Mouse (Mus musculus) midbrain, embryonic 16.5 days (tissue): ENCODE results near the gene Zfyve27. TPM values are rescaled to one million over a fixed set of nuclear protein-coding genes. Genes with fewer than 3 reads are reported as not detected.

Experiments
- ATAC-seq: fragments of 200-750 bp; cut with Nextera tagmentation; 2 replicates; pipeline ENCODE4 v1.8.0; 2017; ENCODE audit warnings: moderate TSS enrichment
- H3K27ac ChIP-seq: fragments of 300-500 bp; sonication (generic); 2 replicates; pipeline ENCODE4 v1.5.1; 2014; ENCODE audit warnings: mild to moderate bottlenecking, low read length, mixed read lengths
- H3K27me3 ChIP-seq: fragments of 300-500 bp; sonication (generic); 2 replicates; pipeline ENCODE4 v1.6.1; 2014; ENCODE audit warnings: low read depth, low read length, mixed read lengths; ENCODE audit not compliant: control insufficient read depth, insufficient read depth
- H3K36me3 ChIP-seq: fragments of 300-500 bp; sonication (generic); 2 replicates; pipeline ENCODE4 v1.6.1; 2014; ENCODE audit warnings: mild to moderate bottlenecking, low read length, moderate library complexity, mixed read lengths; ENCODE audit not compliant: control insufficient read depth, insufficient read depth
- H3K4me1 ChIP-seq: fragments of 300-500 bp; sonication (generic); 2 replicates; pipeline ENCODE4 v1.6.1; 2014; ENCODE audit warnings: mild to moderate bottlenecking, low read length, mixed read lengths; ENCODE audit not compliant: control insufficient read depth, insufficient read depth
- H3K4me2 ChIP-seq: fragments of 300-500 bp; sonication (generic); 2 replicates; pipeline ENCODE4 v1.6.1; 2014; ENCODE audit warnings: mild to moderate bottlenecking, low read length, mixed read lengths
- H3K4me3 ChIP-seq: fragments of 300-500 bp; sonication (generic); 2 replicates; pipeline ENCODE4 v1.5.1; 2014; ENCODE audit warnings: low read depth, mild to moderate bottlenecking, low read length, moderate library complexity, mixed read lengths
- H3K9ac ChIP-seq: fragments of 300-500 bp; sonication (generic); 2 replicates; pipeline ENCODE4 v1.6.1; 2014; ENCODE audit warnings: low read depth, low read length, mixed read lengths
- H3K9me3 ChIP-seq: fragments of 300-500 bp; sonication (generic); replicated peaks from 2 replicates; pipeline ENCODE4 v1.6.1; 2014; ENCODE audit warnings: mild to moderate bottlenecking, low read length, mixed read lengths; ENCODE audit not compliant: control insufficient read depth, poor library complexity, severe bottlenecking
- WGBS: fragments of 180-500 bp; shearing (Covaris S2); extraction: QIAGEN DNeasy Blood & Tissue Kit; methylation state at CpG from one replicate; pipeline ENCODE4 v1.1.7; 2014; 5-methylcytosine and 5-hydroxymethylcytosine counted together
- polyA plus RNA-seq: library from polyadenylated mRNA; unstranded; fragments of >200 nt; fragmentation: Nextera tagmentation; extraction: Ambion mirVana; gene quantifications from 2 replicates; pipeline ENCODE4 v1.2.1, GENCODE M21; 2015

Gene Zfyve27
- polyA plus RNA-seq, 1 experiment from 2014 or later: 65.7 TPM

- no peak for ATAC-seq
- peaks cover 9% of the 10 kb centered on the region for H3K27me3 ChIP-seq
- H3K9ac ChIP-seq: no peak overlapping the region
- H3K4me1 ChIP-seq: peaks cover 5% of the 10 kb centered on the region
- no peak overlapping the region for H3K4me3 ChIP-seq
- 2% methylated on average over 12 of the region's 12 CpGs for WGBS
- H3K27ac ChIP-seq: no peak overlapping the region
- H3K36me3 ChIP-seq: no peaks in the 10 kb centered on the region
- H3K4me2 ChIP-seq: peak overlapping the region; percentile 29
- H3K9me3 ChIP-seq: no peaks in the 10 kb centered on the region
Measured at GRCm38 (mm10) chr19:42166130-42166529, 2.4 kb downstream of the Zfyve27 start.

DNA sequence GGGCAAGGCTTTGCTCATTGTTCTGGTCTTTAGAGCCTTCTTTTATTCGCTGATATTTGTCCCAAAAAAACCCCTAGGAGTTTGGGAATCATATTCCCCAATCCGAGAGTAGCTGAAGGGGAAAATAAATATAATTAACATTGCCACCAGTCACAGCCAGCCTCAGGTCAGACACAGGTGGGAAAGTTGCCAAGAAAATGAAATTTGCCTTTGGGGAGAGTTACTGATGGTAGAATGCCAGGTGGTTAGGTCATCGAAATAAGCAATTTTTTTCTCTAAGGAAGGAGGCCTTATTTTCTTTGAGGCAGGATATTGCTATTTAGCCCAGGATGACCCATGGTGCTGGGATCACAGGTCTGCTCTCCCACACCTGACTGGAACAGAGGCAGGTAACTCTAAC is 3.0 kb downstream of the Zfyve27 start:
- WGBS: 56% methylated on average over 3 of the region's 3 CpGs
- ATAC-seq: no peak
- Histone ChIP-seq H3K4me1 (peaks cover 12% of the 10 kb centered on the region), H3K27ac (no peak overlapping the region), H3K4me3 (no peak overlapping the region), H3K9me3 (no peaks in the 10 kb centered on the region), H3K36me3 (no peaks in the 10 kb centered on the region), H3K9ac (no peak overlapping the region), H3K4me2 (no peak overlapping the region), H3K27me3 (peaks cover 9% of the 10 kb centered on the region)

- WGBS: 69% methylated on average over 9 of the region's 9 CpGs
- no peak overlapping the region for H3K4me3 ChIP-seq
- no peak overlapping the region for H3K27ac ChIP-seq
- H3K9ac ChIP-seq: no peak overlapping the region
- no peaks in the 10 kb centered on the region for H3K36me3 ChIP-seq
- H3K4me2 ChIP-seq: no peak overlapping the region
- peaks cover 9% of the 10 kb centered on the region for H3K27me3 ChIP-seq
- peaks cover 17% of the 10 kb centered on the region for H3K4me1 ChIP-seq
- ATAC-seq: no peak
- H3K9me3 ChIP-seq: no peaks in the 10 kb centered on the region
Measured at GRCm38 (mm10) chr19:42167489-42167888, 3.7 kb downstream of the Zfyve27 start.

GRCm38 (mm10) chr19:42169322-42169975 is 5.7 kb downstream of the Zfyve27 start:
- no peak for ATAC-seq
- Histone ChIP-seq H3K27me3 (peaks cover 9% of the 10 kb centered on the region), H3K36me3 (no peaks in the 10 kb centered on the region), H3K4me2 (peak overlapping the region; percentile 71; the same call in 1 of the 2 replicates), H3K27ac (no peak overlapping the region), H3K4me1 (peaks cover 19% of the 10 kb centered on the region), H3K9me3 (no peaks in the 10 kb centered on the region), H3K9ac (no peak overlapping the region), H3K4me3 (no peak overlapping the region)
- 73% methylated on average over 10 of the region's 10 CpGs for WGBS

DNA sequence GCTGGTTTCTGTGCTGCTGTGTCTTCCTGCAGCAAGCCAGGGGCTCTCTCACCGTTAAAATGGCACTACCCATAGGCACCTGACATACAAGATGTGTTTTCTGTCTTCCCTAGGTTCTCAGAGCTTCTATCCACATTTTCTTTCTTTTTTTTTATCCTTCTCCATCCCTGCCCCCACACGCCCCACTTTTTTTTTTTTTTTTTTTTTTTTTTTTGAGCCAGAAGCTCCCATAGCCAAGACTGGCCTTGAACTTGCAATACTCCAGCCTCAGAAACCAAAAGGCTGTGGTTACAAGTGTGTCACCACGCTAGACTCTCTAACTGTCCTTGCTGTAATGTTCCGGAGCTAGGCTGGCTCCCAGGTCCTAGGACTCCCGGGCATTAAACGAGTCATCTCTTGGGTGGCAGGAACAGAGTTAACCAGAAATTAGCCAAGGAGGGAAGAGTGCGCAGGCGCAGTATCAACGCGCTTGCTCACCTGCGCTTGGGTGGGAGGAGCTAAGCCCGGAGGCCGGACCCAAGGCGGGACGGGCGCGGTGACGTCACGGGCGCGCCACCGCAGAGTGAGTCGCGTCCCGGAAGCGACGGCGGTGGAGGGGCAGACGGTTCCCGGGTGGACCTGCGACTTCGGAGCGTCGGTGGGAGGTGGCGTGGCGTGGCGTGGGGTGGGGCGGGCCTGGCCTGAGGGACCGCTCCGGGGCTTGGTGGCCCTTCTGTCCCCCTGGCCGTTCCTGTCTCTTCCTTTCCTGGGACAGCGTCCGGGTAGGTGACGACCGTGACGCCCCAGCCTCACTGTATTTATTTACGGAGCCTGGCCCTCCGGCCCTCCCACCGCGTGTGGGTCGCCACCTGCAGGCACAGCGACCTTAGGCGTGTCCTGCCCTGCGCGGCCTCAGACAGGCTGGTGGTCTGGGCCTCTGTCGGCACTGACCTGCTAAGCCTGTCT is 6.5 kb downstream of the Zfyve27 start:
- Histone ChIP-seq H3K27ac (peak overlapping the region; percentile 54), H3K9me3 (no peaks in the 10 kb centered on the region), H3K4me1 (peaks cover 19% of the 10 kb centered on the region), H3K4me3 (peak overlapping the region; percentile 87), H3K4me2 (peak overlapping the region; percentile 71), H3K27me3 (peaks cover 9% of the 10 kb centered on the region), H3K36me3 (no peaks in the 10 kb centered on the region), H3K9ac (peak overlapping the region; percentile 90)
- WGBS: 2% methylated on average over 40 of the region's 56 CpGs
- peak; percentile 93 for ATAC-seq

DNA sequence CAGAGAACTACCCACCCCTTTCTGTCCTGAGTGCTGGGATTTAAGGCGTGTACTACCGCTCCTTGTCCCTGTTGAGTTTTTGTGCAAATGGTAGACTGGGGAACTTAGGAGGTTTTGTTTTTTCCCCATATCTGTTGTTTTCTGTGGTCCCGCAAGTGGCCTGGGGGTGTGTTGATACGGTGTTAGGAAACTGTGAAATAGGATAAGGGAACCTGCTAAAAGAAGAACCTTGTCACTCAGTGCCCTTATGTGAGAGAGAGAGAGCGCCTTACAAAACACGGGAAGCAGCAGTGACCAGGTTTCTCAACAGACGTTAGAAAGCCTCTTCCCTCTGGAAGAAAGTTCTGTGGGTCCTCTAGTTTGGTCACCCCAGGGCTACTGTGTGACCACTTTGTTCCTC is 13.1 kb downstream of the Zfyve27 start:
- WGBS: 64% methylated on average over 7 of the region's 7 CpGs

GRCm38 (mm10) chr19:42177461-42177860 is 13.7 kb downstream of the Zfyve27 start:
- WGBS: 85% methylated on average over 2 of the region's 2 CpGs
- no peaks in the 10 kb centered on the region for H3K36me3 ChIP-seq
- no peak overlapping the region for H3K4me2 ChIP-seq
- no peaks in the 10 kb centered on the region for H3K9me3 ChIP-seq
- H3K4me3 ChIP-seq: no peak overlapping the region
- H3K4me1 ChIP-seq: peaks cover 2% of the 10 kb centered on the region; the same call in 1 of the 2 replicates
- no peaks in the 10 kb centered on the region for H3K27me3 ChIP-seq
- ATAC-seq: no peak
- no peak overlapping the region for H3K9ac ChIP-seq
- H3K27ac ChIP-seq: no peak overlapping the region

More for the DNA sequence above, 13.1 kb downstream of the Zfyve27 start:
- no peak for ATAC-seq
- H3K27ac ChIP-seq: no peak overlapping the region
- H3K9ac ChIP-seq: no peak overlapping the region
- no peak overlapping the region for H3K4me2 ChIP-seq
- H3K36me3 ChIP-seq: no peaks in the 10 kb centered on the region
- H3K27me3 ChIP-seq: no peaks in the 10 kb centered on the region
- H3K9me3 ChIP-seq: no peaks in the 10 kb centered on the region
- H3K4me1 ChIP-seq: peaks cover 7% of the 10 kb centered on the region
- no peak overlapping the region for H3K4me3 ChIP-seq

DNA sequence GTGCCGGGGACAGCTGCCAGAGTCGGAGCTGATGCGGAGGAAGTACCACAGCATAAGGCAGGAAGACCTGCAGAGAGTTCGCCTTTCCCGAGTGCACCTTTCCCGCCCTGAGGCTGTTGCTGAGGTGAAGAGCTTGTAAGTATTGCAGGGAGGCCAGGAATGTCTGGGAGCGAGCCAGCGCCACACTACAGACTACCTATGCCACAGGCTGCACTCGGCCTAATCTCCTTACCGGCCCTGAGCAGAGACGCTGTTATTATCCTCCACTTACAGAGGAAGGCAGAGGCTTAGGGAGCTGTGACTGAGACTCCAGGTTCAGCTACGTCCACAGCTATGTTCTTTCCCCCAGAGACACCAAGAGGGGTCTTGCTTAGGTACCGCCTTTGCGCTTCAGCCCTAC is 15.6 kb downstream of the Zfyve27 start:
- Histone ChIP-seq H3K27me3 (no peaks in the 10 kb centered on the region), H3K4me2 (no peak overlapping the region), H3K9me3 (no peaks in the 10 kb centered on the region), H3K9ac (no peak overlapping the region), H3K4me1 (no peaks in the 10 kb centered on the region), H3K27ac (no peak overlapping the region), H3K4me3 (no peak overlapping the region), H3K36me3 (peaks cover 9% of the 10 kb centered on the region; the same call in 1 of the 2 replicates)
- ATAC-seq: no peak
- 91% methylated on average over 14 of the region's 14 CpGs for WGBS

DNA sequence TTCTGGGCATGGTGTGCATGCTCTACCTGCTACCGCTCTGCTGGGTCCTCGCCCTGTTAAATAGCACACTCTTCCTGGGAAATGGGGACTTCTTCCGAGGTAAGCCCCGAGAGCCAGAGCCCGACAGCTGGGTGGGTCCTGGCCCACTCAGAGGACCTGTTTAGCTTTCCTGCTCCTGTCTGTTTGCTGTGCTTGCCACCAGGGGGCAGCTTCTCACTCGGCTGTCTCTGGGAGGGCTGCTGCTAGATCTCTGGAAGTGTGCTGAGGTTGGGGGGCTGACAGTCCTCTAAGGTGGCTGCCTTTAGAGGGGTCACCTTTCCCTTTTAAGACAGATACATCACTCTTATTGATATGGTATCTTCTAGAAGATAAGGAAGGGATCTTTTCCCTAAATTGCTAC is 18.9 kb downstream of the Zfyve27 start:
- H3K27me3 ChIP-seq: no peaks in the 10 kb centered on the region
- H3K9ac ChIP-seq: no peak overlapping the region
- no peak overlapping the region for H3K27ac ChIP-seq
- no peak overlapping the region for H3K4me2 ChIP-seq
- peaks cover 19% of the 10 kb centered on the region; the same call in 1 of the 2 replicates for H3K36me3 ChIP-seq
- H3K4me3 ChIP-seq: no peak overlapping the region
- 69% methylated on average over 6 of the region's 6 CpGs for WGBS
- H3K9me3 ChIP-seq: no peaks in the 10 kb centered on the region
- no peak for ATAC-seq
- H3K4me1 ChIP-seq: no peaks in the 10 kb centered on the region
